Mouse (Mus musculus): ENCODE measurements around the gene Kazald1.
"Not testable (repeated sequence)": the region's sequence is repeated elsewhere in the genome, so short reads cannot be mapped to it uniquely, and the experiment has no call there.

Gene Kazald1

GRCm38 (mm10) chr19:45074580-45075322 lies at the start of gene Kazald1:
Gene Kazald1, plus strand, starts transcription at chr19:45075241.
- DNase-seq (ENCODE audit: low spot score in 2 of 2), result peak; percentile 92 to 97

GRCm38 (mm10) chr19:45025937-45026568 lies 49.0 kb upstream of the Kazald1 start:
- DNase-seq (ENCODE audit: low spot score in 2 of 2), result no peak

- no peak for DNase-seq (ENCODE audit: low spot score in 2 of 2)
Measured at GRCm38 (mm10) chr19:45026958-45027670, 47.9 kb upstream of the Kazald1 start.

DNA sequence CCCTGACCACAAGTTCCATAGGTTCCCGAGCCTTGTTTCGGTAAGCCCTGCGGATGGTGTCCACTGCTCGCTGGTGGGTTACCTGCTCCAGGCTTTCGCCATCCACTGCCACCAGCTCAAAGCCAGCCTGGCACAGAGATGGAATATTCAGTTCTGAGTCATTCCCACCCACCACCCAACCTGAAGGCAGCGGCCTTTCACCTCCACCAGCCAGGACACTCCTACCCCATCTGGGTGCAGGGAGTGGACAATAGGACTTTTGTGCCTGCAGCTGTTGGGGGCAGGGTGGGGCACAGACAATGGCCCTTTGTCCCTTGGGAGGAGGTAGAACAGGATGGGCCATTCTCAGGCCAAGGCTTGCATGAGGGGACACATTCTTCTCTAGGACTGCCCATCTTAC lies 47.2 kb upstream of the Kazald1 start:
- no peak for DNase-seq (ENCODE audit: low spot score in 2 of 2)

DNA sequence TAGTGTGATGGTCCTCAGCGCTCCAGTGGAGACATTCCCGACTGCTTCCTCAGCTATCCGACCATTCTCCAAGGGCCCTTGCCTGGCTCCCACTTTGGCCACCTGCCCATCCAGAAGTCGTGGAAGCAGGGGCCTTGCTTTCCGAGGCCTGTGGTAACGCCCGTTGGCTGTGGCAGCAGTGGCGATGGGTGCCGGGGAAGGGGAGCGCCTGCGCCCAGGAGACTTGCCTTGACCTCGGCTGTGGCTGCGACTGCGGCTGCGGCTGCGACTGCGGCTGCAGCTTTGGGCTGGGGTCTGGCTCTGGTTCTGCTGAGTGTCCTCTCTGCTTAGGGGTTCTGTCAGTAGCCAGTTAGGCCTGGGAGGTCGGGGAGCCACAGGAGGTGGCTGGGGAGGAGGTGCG lies 46.3 kb upstream of the Kazald1 start:
- peak in 1 of 2 experiments; percentile 61 for DNase-seq (ENCODE audit: low spot score in 2 of 2)

DNA sequence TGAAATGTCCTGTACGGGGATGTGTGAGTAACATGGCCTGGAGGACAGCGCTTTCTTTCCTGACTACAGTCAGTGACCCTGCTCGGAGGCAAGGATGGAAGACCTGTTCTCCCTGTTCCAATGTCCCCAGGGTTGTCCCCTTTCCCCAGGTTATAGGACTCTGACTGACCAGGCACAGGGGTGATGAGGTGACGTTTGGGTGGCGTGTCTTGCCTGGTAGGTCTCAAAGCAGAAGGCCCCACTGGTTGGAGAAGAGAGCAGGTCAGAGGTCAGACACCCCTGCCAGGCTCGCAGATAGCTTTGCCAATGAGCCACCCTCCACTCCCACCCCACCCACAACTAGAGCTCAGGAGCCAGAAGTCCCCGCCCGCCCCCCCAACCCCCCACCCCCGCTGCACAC lies 45.5 kb upstream of the Kazald1 start:
- DNase-seq (ENCODE audit: low spot score in 2 of 2), result no peak

DNA sequence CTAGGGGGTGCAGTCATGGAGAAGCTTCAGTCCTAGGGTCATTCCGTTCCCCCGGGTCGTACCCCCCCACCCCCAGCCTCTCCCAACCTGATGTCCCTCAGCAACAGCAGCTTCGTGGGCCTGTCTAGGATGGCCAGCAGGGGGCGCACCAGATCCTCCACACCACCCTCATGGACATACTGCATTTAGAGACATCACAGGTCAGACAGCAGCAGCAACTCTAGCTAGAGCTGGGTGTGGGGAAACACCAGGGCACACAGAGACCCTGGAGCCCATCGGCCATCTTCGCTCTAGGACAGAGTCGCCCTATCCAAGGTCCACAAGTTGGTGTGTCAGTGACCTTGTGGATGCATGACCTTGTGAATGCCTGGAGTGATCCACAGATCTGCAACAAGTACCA lies 44.9 kb upstream of the Kazald1 start:
- peak; percentile 63 to 87 for DNase-seq (ENCODE audit: low spot score in 2 of 2)

DNA sequence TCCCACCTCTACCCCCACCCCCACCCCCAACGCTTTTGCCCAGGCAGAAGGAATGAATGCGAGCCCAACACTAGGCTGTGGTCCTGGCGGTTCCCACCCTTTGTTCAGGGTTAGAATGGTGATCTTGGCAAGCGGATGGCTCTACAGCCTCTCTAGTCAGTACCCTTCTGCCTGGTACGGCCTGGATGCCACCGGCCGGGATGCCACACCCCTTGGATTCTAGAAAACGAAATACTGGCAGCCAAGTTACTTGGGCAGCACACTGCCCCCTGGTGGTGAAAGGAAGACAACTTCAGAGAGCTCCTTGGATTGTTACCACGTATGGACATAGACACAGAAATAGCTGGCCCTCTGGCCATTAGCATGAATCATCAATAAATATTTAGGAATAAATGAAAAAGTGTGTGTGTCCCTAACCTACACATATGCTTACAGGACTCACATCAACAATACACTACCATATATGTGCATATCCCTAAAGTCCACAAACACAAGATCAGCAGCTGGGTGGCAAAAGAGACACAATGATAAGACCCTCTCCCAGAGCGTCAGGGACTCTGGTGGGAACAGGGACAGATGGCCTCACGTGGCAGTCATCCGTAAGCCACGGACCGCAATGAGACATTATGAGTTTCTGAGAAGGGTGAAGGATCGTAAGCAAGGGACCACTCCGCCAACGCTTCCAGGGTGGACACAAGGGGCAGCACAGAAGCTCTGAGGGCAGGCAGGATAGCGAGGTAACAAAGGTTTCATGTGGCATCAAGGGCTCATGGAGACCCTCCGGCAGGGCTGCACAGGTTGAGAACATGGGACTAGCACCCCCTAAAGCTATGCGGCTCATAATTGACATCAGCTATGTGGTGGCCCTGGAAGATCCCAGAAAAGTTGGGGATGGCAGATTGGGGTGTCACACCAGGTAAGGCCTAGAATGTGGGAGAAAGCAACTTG lies 44.0 kb upstream of the Kazald1 start:
- peak; percentile 67 to 88 for DNase-seq (ENCODE audit: low spot score in 2 of 2)

- DNase-seq (ENCODE audit: low spot score in 2 of 2), result peak; percentile 67 to 87
Measured at GRCm38 (mm10) chr19:45031780-45032179, 43.3 kb upstream of the Kazald1 start.

DNA sequence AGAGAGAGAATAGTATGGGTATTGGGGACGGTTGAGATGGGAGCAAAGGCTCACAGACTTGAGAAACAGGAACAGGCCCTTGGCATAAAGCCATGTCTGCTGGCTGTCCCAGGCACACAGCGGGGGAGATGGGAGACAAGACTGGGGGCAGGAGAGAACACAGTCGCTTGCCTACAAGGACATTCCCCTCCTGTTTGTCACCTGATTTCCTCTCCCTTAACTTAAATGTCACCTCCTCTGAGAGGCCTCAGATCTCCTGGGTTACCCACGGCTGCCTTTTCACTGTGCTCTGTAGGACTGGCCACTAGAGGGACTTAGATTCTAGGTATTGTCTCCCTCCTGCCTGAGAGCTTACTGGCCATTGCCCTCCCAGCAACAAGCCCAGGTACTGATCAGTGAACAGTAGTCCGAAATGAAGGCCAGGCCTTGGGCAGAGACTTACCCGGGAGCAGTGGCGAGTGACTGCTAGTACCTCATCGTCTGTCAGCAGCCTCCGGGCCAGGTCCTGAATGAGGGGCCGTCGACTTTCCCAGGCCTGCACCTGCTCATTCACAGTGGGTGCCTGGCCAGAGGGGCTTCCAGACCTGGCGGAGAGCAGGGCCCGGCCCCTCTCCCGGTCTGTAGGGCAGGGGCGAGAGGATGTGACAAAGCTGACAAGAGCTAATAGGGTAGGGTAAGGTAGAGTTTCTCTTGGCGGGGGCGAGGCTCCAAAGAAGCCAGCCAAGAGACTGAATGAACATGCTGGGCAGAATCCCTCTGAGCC lies 42.3 kb upstream of the Kazald1 start:
- DNase-seq (ENCODE audit: low spot score in 2 of 2), result no peak

DNA sequence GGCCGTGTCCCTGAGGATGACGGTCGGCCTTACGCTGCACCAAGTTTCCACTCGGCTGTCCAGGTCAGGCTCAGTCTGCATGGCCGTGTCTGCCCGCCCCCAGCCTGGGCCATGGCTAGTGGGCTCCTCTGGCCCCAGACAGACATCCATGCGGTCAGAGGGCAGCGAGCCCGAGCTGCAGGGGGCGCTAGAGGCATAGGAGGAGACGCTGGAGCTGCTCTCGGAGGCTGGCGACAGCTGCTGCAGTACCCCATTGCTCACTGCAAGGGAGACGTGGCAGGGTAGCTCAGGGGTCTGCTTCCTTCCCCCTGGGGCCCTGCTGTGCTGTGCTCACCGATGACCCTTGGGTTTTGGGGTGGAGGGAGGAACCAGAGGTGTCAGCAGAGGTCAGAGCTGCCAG lies 38.2 kb upstream of the Kazald1 start:
- DNase-seq (ENCODE audit: low spot score in 2 of 2), result peak; percentile 66 to 87

DNA sequence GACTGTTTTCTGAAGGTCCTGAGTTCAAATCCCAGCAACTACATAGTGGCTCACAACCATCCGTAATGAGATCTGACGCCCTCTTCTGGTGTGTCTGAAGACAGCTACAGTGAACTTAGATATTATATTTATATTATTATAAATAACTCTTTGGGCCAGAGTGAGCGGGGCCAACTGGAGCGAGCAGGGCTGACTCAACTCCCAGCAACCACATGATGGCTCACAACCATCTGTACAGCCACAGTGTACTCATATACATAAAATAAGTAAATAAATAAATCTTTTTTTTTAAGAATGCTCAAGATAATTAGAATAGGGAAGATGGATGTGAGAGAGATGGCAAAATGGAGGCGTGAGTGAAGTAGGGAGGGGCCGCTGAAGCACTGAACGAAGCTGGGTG lies 36.8 kb upstream of the Kazald1 start:
- DNase-seq (ENCODE audit: low spot score in 2 of 2), result not testable (repeated sequence)

- DNase-seq (ENCODE audit: low spot score in 2 of 2), result no peak
Measured at GRCm38 (mm10) chr19:45040214-45040613, 34.8 kb upstream of the Kazald1 start.

GRCm38 (mm10) chr19:45044389-45044927 lies 30.6 kb upstream of the Kazald1 start:
- DNase-seq (ENCODE audit: low spot score in 2 of 2), result no peak

GRCm38 (mm10) chr19:45045236-45045635 lies 29.8 kb upstream of the Kazald1 start:
- no peak for DNase-seq (ENCODE audit: low spot score in 2 of 2)

- no peak for DNase-seq (ENCODE audit: low spot score in 2 of 2)
Measured at GRCm38 (mm10) chr19:45045651-45046050, 29.4 kb upstream of the Kazald1 start, which contains the start of gene Pdzd7. Gene Pdzd7, minus strand, starts transcription at chr19:45045717.

- DNase-seq (ENCODE audit: low spot score in 2 of 2), result peak; percentile 72 to 82
Measured at GRCm38 (mm10) chr19:45046523-45047321, 28.3 kb upstream of the Kazald1 start.

- DNase-seq (ENCODE audit: low spot score in 2 of 2), result peak; percentile 84 to 91
Measured at GRCm38 (mm10) chr19:45047417-45047934, 27.6 kb upstream of the Kazald1 start, which contains the start of gene Sfxn3. Gene Sfxn3, plus strand, starts transcription at chr19:45047503.

GRCm38 (mm10) chr19:45047935-45048643 lies 27.0 kb upstream of the Kazald1 start:
- peak in 1 of 2 experiments; percentile 53 for DNase-seq (ENCODE audit: low spot score in 2 of 2)

Data from spleen, postnatal 4 days (tissue).